Mouse (Mus musculus): ENCODE measurements around the gene Fgd1. TPM values are rescaled to one million over a fixed set of nuclear protein-coding genes. Genes with fewer than 3 reads are reported as not detected.

Fgd1 gene
- polyA plus RNA-seq (2014; fragmentation: Illumina TruSeq; extraction: RNeasy Lipid Tissue Mini Kit (QIAGEN cat#74804); ENCODE audit: low read depth, low replicate concordance) = 9.3 TPM

DNA sequence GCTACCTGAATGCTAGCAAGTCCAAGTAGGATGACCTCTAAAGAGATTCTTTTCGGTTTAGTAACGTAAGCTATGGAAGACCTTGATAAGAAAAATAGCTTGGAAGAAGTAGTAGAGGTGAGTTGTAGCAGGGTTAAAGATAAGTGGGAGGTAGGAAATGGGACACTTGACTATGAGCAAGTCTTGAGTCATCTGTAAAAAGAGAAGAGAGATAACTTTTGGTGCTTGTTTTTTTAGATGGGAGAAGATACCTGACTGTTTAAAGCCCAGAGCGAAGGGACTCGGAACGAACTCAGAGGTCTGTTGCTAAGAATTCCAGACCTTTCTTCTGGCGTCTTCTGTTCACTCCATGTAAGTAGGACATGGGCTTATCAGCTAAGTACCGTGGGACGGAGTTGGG lies at the start of gene Fgd1:
Gene Fgd1 (plus strand): TSS at position 301 of the 400 bp plus-strand sequence.

GRCm38 (mm10) chrX:151016938-151017877 lies 28.7 kb upstream of the Fgd1 start, which contains the start of gene Gnl3l:
Gene Gnl3l, minus strand, starts transcription at chrX:151017322.

GRCm38 (mm10) chrX:151096171-151097058 lies 50.5 kb downstream of the Fgd1 start, which contains the start of gene Tsr2:
Gene Tsr2, minus strand, starts transcription at chrX:151096543.

Other genes starting within 250 kb of the Fgd1 start
- gene Maged2, start 231.8 kb upstream of the Fgd1 start, polyA plus RNA-seq (2014; fragmentation: Illumina TruSeq; extraction: RNeasy Lipid Tissue Mini Kit (QIAGEN cat#74804); ENCODE audit: low read depth, low replicate concordance) = 29.5 TPM
- 21.7 TPM for gene Gnl3l, start 28.8 kb upstream of the Fgd1 start, polyA plus RNA-seq (2014; fragmentation: Illumina TruSeq; extraction: RNeasy Lipid Tissue Mini Kit (QIAGEN cat#74804); ENCODE audit: low read depth, low replicate concordance)
- 13.3 TPM for gene Tsr2, start 50.4 kb downstream of the Fgd1 start, polyA plus RNA-seq (2014; fragmentation: Illumina TruSeq; extraction: RNeasy Lipid Tissue Mini Kit (QIAGEN cat#74804); ENCODE audit: low read depth, low replicate concordance)
- 0.08 TPM for gene Wnk3, start 151.9 kb downstream of the Fgd1 start, polyA plus RNA-seq (2014; fragmentation: Illumina TruSeq; extraction: RNeasy Lipid Tissue Mini Kit (QIAGEN cat#74804); ENCODE audit: low read depth, low replicate concordance)